Mouse (Mus musculus) kidney, adult 11 months (tissue): ENCODE results near the gene Nob1.

Experiments used
- DNase-seq: peaks from one replicate; pipeline ENCODE4 v3.0.0; 2022

Nob1 gene

GRCm38 (mm10) chr8:107424597-107425229 lies at the start of gene Nob1:
Gene Nob1, minus strand, starts transcription at chr8:107425051.
- peak; percentile 94 for DNase-seq

DNA sequence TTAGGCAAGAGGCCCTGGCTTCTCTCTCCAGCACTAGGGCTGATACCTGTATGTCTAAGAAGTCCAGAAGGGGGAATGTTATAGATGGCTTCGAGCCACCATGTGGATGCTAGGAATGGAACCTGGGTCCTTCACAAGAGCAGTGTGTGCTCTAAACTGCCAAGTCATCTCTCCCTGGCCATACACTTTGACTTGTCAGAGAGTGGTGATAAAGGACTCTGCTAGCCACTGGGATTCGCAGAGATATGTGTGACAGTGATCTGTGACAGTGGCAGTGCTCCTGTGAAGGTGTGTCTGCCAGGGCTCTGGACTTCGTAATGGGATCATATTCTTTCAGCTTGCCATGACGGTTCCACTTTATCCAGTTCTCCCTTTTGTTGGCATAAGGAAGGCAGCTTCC lies 48.5 kb upstream of the Nob1 start:
- no peak for DNase-seq

- no peak for DNase-seq
These were observed 47.7 kb upstream of the Nob1 start for GRCm38 (mm10) chr8:107472403-107473100.

- DNase-seq = no peak
These were observed 45.5 kb upstream of the Nob1 start for GRCm38 (mm10) chr8:107470302-107470701.

DNA sequence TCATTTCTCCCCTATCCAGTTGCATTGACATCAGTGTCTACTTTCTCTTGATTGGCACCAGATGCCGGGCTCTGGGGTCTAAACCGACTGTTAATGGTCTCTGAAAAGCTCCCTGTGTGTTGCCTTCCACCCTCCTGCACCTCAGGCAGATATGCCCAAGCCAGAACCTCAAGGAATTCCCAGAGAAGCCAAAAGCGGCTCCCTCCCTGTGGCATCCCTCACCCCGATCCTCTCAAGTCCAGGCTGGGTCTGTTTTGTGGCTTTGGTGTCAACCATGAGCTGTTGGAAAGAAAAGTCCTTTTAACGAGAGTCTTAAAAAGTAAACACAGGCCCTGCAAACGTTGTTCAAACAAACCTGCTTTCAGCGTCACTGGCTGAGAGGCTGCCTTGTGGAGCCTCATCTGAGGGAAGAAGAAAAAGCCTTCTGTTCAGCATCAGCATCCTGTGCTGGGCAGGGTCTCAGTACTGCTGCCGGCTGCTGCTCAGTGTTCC lies 44.0 kb upstream of the Nob1 start:
- no peak for DNase-seq

GRCm38 (mm10) chr8:107466642-107467041 lies 41.8 kb upstream of the Nob1 start:
- DNase-seq = no peak

- DNase-seq = no peak
These were observed 40.6 kb upstream of the Nob1 start for GRCm38 (mm10) chr8:107465332-107465990.

DNA sequence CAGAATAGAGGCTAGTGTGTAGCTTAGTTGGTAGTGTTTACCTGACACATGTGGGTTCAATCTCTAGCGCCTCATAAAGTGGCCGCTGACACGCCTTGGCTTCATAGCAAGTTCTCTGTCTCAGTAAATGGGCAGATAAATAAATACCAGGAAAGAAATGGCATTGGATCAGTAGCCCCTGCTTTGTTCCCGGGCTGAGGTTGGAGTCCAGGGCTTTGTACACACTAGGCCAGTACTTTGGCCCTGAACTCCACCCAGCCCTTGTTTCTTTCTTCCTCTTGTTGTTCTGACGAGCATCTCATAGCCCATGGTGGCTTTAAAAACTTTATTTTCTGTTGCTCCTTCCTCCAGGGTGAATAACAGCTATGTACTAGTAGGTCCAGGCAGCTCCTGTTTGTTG lies 37.6 kb upstream of the Nob1 start:
- DNase-seq = no peak

DNA sequence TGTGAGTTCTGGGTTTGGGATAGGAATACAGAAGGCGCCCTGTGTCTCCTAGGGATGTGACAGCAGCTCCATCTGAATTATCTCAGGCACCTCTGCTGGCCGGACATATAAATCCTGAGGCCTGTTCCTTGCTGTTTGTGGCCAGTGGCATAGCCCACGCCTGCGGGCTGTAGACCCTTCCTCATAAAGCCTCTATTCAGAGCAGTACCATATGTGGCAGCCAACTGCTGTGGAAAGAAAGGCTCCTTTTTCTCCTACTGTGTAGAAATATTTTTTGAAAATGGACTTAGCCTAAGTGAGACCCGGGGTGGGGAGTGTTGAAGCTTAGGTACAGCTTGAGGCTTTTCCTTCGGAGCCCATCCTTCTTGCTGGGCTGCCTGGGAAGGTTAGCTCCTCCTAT lies 33.4 kb upstream of the Nob1 start:
- DNase-seq = no peak

DNA sequence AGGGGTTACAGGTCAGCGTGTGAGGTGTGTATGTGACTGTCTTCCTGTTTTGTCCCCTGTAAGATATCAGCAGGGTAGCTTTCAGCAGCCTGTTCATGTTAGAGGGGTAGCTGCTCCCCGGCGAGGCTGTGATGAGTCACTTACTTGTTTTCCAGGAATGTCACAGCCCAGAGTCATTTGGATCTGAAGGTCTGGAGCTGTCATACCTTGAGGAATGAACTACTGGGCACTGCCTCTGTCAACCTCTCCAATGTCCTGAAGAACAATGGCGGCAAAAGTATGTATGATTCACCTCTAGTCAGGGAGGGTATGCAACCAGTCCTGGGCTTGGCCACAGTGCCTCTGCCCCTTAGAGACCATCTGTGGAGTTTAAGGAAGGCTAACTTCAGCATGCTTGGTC lies 32.9 kb upstream of the Nob1 start:
- no peak for DNase-seq

DNA sequence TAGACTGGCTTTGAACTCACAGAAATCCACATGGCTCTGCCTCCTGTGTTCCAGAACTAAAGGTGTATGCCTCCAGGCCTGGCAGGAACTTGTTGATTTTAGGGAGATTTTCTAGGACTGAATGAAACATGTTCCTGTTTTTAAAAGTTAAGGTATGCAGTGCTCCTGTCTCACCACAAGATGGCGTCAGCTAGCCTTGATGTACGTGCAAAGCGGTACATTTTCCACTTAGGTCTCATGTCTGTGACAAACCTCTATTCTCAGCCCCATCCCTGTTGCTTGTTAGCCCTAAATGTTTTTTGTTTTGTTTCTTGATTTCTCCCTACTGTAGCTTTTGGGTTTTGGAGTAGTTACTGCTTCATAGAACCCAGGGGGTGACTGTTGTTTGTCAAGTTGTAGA lies 30.4 kb upstream of the Nob1 start:
- no peak for DNase-seq

- peak; percentile 80 for DNase-seq
These were observed 28.5 kb upstream of the Nob1 start for GRCm38 (mm10) chr8:107453386-107453785.

DNA sequence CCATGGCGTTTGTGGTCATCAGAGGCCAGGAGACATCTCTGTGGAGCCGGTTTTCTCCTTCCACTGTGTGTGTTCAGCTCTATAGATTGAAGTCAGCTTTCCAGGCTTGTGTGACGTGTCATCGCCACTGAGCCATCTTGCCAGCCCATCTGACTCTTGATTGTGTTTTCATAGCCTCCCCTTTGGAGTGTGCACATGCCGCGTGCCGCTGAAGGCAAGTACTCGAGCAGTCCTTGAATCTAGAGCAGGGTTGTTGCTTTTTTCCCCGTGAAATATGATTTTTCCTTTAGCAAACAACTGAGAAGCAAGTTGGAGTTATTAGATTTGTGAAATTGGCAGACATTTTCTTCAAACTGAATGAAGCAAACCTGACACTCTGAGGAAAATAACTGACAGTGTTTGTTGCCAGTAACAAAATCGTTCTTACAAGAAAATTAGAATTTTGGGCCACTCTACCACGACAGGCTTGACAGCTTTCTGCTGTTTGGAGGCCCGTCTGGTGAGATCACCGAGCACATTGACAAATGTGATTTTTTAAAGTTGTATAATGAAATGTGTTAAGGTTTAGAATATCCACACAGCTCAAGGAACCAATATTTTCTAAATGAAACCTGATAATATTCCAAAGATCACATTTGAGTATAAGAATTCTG lies 26.7 kb upstream of the Nob1 start:
- DNase-seq = no peak

DNA sequence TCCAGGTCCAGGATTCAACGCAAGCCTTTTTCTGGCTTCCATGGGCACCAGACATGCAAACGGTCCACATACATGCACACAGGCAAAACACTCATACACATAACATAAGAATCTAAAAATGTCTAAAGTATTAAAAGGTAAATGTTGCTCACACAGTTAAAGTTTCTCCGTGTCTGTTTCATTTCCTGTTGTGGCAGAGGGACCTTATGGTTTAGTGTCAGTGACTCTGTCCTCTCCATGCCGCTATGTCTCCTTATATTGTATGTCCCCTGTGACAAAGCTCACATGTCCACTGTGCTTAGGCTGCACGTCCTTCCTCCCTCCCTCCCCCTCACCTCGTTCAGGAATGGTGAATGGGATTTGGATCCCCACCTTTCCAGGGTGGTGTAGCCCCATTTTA lies 24.8 kb upstream of the Nob1 start:
- no peak for DNase-seq

DNA sequence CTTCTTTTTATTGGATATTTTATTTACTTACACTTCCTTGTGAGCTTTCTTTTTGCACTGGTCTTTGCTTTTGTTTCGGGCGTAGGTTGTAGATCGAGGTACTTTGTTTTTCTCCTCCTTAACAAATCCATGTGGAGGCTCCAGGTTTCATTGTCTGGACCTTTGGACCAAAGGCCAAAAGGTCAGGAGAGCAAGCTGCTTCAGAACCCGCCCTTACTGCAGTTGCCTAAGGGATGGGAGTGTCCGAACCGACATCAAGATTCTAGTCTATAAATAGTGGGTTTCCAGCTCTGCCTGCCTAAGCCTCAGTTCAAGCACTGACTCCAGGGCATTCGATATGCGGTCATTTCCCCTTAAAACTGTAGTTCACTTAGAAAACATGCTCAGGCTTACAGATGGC lies 24.3 kb upstream of the Nob1 start:
- peak; percentile 73 for DNase-seq

DNA sequence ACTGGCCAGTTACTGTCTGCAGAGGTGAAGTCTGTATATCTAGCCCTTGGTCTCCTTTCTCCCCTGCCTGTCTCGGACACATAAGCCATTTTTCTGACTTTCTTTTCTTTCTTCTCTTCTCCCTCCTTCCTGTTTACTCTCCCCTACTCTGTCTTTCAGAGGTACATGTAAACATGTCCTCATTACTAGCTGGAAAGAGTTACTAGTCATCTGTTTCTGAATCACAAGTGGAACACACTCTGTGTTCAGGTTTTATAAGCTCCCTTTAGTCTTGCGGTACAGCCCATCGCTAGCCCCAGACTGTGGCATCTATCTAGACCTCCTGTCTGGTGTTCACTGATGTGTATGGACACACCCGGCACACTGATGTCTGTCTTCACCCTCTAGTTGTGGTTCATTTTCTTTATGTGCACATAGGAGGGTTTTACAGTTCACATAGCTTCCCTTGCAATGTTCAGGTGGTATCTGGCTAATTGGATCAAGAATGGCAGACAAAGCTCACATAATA lies 23.6 kb upstream of the Nob1 start:
- no peak for DNase-seq

GRCm38 (mm10) chr8:107447713-107448112 lies 22.9 kb upstream of the Nob1 start:
- no peak for DNase-seq

GRCm38 (mm10) chr8:107444626-107445025 lies 19.8 kb upstream of the Nob1 start:
- DNase-seq = no peak

GRCm38 (mm10) chr8:107439880-107440625 lies 15.2 kb upstream of the Nob1 start:
- DNase-seq = no peak

GRCm38 (mm10) chr8:107437711-107438110 lies 12.9 kb upstream of the Nob1 start:
- DNase-seq = peak; percentile 77

- peak; percentile 36 for DNase-seq
These were observed 12.1 kb upstream of the Nob1 start for GRCm38 (mm10) chr8:107436841-107437421.
